26 mouse cellular contexts compared by ENCODE assay signal in the genomic region with DNA sequence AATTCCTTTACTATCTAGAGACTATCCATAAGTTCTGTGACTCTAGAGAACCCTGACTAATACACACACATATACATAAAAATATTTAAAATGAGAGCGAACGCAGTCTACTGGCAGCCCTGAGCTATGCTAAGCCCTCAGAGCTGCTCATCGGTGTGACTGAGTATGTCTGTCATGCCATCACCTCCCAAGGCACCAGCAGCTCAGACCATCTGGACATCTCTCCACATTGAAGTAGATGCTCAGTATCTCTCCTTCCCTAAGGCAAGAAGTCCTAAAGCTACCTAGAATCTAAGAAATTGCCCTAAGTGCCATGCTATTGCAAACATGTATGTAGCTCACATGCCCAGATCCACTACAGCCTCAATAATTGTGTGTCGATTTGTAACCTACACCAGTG.
"Had no signal": no experiment of that assay in that cellular context is flagged by ENCODE, and none has a peak within 500 bp of the region (broad histone marks: within the 10 kb centered on the region; RNA-seq: fewer than 3 reads in every experiment).

No protein-coding gene starts in this region.

- H3K4me1 ChIP-seq: heart, embryonic 10.5 days; heart, embryonic 12.5 days; hindbrain, embryonic 13.5 days; hindbrain, embryonic 15.5 days; kidney, embryonic 15.5 days; limb, embryonic 13.5 days; limb, embryonic 15.5 days; liver, embryonic 12.5 days had no signal

- H3K9me3 ChIP-seq: heart, embryonic 10.5 days; heart, embryonic 12.5 days; hindbrain, embryonic 13.5 days; hindbrain, embryonic 15.5 days; kidney, embryonic 15.5 days; limb, embryonic 13.5 days; limb, embryonic 15.5 days; liver, embryonic 12.5 days had no signal

- H3K36me3 ChIP-seq: heart, embryonic 10.5 days; heart, embryonic 12.5 days; hindbrain, embryonic 15.5 days; kidney, embryonic 15.5 days; limb, embryonic 13.5 days; limb, embryonic 15.5 days; liver, embryonic 12.5 days had no signal

- ATAC-seq: hindbrain, postnatal 0 days; intestine, embryonic 16.5 days; liver, embryonic 12.5 days had no signal

- DNase-seq: gastrocnemius, postnatal 14 days; gastrocnemius, postnatal 36 days; heart, adult 18-20 months; heart, postnatal 10 days; heart, postnatal 36 days; kidney, adult 11 months; kidney, adult 2 months; kidney, adult 9 months; kidney, postnatal 14 days; kidney, postnatal 36 days; layer of hippocampus, adult 9-11 months; layer of hippocampus, postnatal 36 days; left cerebral cortex, postnatal 4 days; lung, adult 18-20 months had no signal

- H3K27me3 ChIP-seq: heart, embryonic 12.5 days; hindbrain, embryonic 13.5 days; hindbrain, embryonic 15.5 days; kidney, embryonic 15.5 days; limb, embryonic 13.5 days; limb, embryonic 15.5 days; liver, embryonic 12.5 days had no signal

- H3K9ac ChIP-seq: heart, embryonic 12.5 days; hindbrain, embryonic 13.5 days; hindbrain, embryonic 15.5 days; kidney, embryonic 15.5 days; limb, embryonic 13.5 days; limb, embryonic 15.5 days; liver, embryonic 12.5 days; liver, embryonic 14.5 days had no signal

- H3K4me2 ChIP-seq: heart, embryonic 12.5 days; hindbrain, embryonic 13.5 days; hindbrain, embryonic 15.5 days; kidney, embryonic 15.5 days; limb, embryonic 13.5 days; limb, embryonic 15.5 days; liver, embryonic 12.5 days had no signal

- H3K4me3 ChIP-seq: heart, embryonic 10.5 days; heart, embryonic 12.5 days; hindbrain, embryonic 13.5 days; hindbrain, embryonic 15.5 days; kidney, embryonic 15.5 days; limb, embryonic 13.5 days; limb, embryonic 15.5 days; liver, embryonic 12.5 days had no signal

- H3K27ac ChIP-seq: heart, embryonic 10.5 days; hindbrain, embryonic 13.5 days; hindbrain, embryonic 15.5 days; hindbrain, postnatal 0 days; kidney, embryonic 15.5 days; kidney, postnatal 0 days; limb, embryonic 13.5 days; limb, embryonic 15.5 days; liver, embryonic 12.5 days; liver, embryonic 14.5 days had no signal
